Mouse (Mus musculus) layer of hippocampus, adult 2 months (tissue): ENCODE measurements around the gene Aunip. TPM values are rescaled to one million over a fixed set of nuclear protein-coding genes. Genes with fewer than 3 reads are reported as not detected.
A peak's percentile ranks its signal among the peaks of the same experiment; 100 is the strongest.

Source experiments
- DNase-seq, 2 experiments: peaks; one replicate each; pipeline ENCODE4 v3.0.0; 2022; ENCODE audit warnings: low spot score in 2 of 2
- H3K27ac ChIP-seq: fragments of 200-600 bp; 2 replicates; pipeline ENCODE4 v1.8.1; 2022
- H3K4me3 ChIP-seq: fragments of 200-600 bp; 2 replicates; pipeline ENCODE4 v1.8.1; 2022; ENCODE audit warnings: mild to moderate bottlenecking
- CTCF ChIP-seq: fragments of 200-600 bp; conservative IDR thresholded peaks from 2 replicates; pipeline ENCODE4 v1.8.1; 2022; ENCODE audit warnings: antibody characterized with exemption, mild to moderate bottlenecking, moderate library complexity
- total RNA-seq, 2 experiments: library from RNA; stranded (reverse); gene quantifications; 2 replicates each; pipeline ENCODE4 v1.2.3; 2021

The Aunip gene
- total RNA-seq, 2 experiments from 2014 or later, result 0.56 to 0.67 TPM

DNA sequence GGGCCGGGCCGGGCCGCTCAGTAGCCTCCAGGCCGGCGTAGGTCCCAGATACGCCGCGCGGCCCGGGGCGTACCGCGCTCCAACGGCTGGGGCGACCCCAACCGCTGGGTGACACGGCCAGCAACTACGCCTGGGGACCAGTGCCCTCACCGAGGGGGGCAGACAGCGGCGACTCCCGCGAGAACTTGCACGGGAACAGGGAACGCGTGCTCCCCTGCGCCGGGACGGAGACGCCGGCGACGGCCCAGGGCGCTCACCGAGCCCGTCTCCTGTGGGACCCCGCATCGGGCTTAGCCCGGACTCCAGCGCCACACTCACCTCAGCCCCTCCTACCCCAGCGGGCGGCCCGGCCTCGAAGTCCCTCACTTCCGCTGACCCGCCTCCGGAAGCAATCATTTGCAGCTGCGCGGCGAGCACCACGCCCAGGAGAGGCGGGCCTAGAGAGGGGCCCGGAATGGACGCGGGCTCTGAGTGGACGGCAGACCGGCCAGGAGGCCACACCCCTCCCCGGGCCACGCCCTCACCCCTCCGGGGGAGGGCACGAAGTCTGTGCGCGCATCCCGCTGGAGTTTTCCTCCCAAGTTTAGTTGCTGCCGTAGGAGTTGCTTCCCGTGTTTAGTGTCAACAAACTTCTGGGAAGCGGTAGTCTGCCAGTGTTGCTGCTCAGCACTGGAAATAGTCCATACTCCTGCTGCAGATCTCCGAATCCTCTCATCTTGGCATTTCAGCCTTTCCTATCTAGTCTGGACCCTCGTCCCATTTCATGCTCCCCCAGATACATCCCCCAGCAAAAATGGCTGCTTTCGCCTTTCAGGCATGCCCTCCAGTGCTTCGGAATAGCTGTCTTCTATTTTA lies 24.4 kb downstream of the Aunip start, which contains the start of gene Mtfr1l:
Gene Mtfr1l, minus strand, starts transcription at position 456 of the 855 bp plus-strand sequence.
- DNase-seq, result peak; percentile 97 to 98
- no peak for TF ChIP-seq CTCF

DNA sequence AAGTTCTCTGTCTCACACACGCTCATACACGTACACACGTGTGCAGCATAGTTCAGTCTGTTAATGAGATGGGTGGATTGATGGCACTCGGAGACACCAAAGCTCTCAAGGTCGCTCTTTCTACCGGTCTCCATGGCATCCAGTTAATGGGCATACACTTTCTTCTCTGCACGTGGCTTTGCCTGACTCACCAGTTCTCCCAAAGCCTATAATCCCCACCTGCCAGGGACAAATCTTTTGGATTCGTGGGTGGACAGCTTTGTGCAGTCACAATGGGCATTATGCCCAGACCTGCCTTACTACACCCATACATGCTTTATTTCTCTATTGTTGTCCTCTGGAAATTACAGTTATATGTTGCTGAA lies 25.0 kb downstream of the Aunip start:
- peak; percentile 39 to 67 for DNase-seq
- no peak for TF ChIP-seq CTCF
- Histone ChIP-seq H3K27ac (peak overlapping the region; percentile 91), H3K4me3 (peak overlapping the region; percentile 92)

More for the DNA sequence above, 24.4 kb downstream of the Aunip start, which contains the start of gene Mtfr1l:
- Histone ChIP-seq H3K4me3 (peak within 1 kb of the TSS; percentile 92), H3K27ac (peak within 1 kb of the TSS; percentile 91)

DNA sequence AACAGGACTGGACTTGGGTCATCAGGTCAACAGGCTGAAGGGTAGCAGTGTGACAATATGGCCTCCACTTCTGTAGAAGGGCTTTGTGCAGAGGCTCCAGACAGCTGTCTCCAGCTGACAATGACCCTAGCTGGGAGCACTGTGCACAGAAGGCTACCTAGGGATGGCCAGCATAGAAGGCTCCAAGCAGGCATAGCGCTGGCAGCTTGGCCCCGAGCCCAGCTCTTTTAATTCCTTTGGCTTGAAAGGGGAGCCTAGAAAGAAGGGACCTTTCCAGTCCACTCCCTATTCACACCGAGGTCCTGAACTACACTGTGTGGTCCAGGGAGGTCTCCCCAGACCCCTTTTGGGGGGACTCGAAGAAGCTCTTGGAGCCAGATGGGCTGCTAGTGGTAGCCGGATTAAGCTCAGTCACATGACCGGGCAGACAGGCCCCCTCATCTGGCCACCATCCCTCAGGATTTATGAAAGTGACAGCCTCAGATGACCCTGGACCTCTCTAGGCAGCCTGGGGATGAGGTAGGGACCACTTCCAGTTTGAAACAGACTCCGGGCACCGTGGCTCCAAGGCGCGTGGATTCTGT lies 28.3 kb downstream of the Aunip start:
- Histone ChIP-seq H3K4me3 (no peak overlapping the region), H3K27ac (no peak overlapping the region)
- no peak for TF ChIP-seq CTCF
- no peak for DNase-seq

- no peak for TF ChIP-seq CTCF
- Histone ChIP-seq H3K27ac (no peak overlapping the region), H3K4me3 (no peak overlapping the region)
- DNase-seq, result no peak
Measured at GRCm38 (mm10) chr4:134542726-134543125, 31.9 kb downstream of the Aunip start.

- Histone ChIP-seq H3K4me3 (no peak overlapping the region), H3K27ac (no peak overlapping the region)
- peak; percentile 86 to 97 for DNase-seq
- TF ChIP-seq CTCF, result peak; percentile 99
Measured at GRCm38 (mm10) chr4:134543261-134543660, 32.5 kb downstream of the Aunip start.

DNA sequence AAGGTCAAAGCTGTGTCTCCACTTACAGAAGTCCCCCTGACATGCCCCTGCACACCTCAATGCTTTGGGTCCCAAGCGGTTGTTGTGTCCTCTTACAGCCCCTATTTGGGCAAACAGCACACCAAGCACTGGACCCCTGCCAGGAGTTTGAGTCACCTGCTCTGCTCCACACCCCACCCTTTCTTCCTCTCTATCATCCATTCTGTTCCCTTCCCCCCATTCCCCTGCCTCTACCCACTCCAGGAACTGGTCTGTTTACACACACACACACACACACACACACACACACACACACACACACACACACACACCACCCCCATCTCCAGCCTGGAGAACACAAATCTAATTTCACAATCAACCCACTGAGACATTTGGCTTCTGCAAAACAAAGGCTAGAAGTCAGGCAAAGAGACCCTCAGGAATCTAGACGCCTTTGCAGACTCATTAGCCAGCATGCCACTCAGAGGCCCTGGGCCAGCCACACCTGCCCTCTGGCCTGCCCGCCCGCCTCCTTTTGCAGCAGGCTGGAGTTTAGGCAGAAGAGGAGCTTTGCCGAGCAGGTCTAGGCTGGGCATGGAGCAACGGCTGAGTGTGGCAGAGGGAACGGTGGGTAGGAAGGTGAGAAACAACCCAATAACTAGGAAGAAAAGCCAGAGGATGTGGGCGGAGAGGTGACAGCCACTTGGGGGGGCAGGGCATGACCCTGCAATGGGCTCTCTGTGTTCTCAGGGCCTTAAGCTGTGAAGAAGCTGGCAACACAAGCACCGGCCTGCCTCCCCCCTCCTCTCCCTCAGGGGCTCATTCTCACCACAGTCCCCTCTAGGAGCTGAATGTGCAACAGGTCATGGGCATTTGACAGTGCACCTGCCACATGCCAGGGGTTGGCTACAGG lies 36.3 kb downstream of the Aunip start:
- TF ChIP-seq CTCF, result no peak
- Histone ChIP-seq H3K4me3 (no peak overlapping the region), H3K27ac (peak overlapping the region; percentile 48; the same call in 1 of the 2 replicates)
- DNase-seq, result no peak

GRCm38 (mm10) chr4:134548169-134548938 lies 37.6 kb downstream of the Aunip start:
- Histone ChIP-seq H3K27ac (no peak overlapping the region), H3K4me3 (no peak overlapping the region)
- no peak for DNase-seq
- TF ChIP-seq CTCF, result peak; percentile 24

DNA sequence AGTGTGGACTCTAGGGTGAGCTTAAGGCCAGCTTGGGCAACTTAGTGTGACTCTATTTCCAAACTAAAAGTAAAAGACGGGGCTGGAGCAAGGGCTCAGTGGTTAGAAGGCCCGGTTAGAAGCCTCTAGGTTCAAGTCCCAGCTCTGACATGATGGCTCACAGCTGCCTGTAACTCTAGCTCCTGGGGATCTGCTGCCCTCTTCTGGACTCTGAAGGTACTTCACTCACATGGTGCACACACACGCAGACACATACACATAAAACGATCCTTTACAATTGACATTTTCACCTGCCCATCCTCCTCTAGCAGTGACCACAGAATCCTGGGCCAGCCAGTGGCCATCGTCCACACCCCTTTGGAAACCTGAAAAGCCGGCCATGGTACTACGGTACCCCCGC lies 39.1 kb downstream of the Aunip start:
- no peak overlapping the region for H3K27ac ChIP-seq
- no peak for DNase-seq
- TF ChIP-seq CTCF, result peak; percentile 64
- no peak overlapping the region for H3K4me3 ChIP-seq

GRCm38 (mm10) chr4:134551494-134552316 lies 40.9 kb downstream of the Aunip start, which contains the start of gene Selenon:
Selenon (minus strand) TSS chr4:134552166.
- H3K27ac ChIP-seq, result peak within 1 kb of the TSS; percentile 72; the same call in 1 of the 2 replicates
- DNase-seq, result peak; percentile 39 to 40
- TF ChIP-seq CTCF, result no peak
- H3K4me3 ChIP-seq, result peak within 1 kb of the TSS; percentile 64

DNA sequence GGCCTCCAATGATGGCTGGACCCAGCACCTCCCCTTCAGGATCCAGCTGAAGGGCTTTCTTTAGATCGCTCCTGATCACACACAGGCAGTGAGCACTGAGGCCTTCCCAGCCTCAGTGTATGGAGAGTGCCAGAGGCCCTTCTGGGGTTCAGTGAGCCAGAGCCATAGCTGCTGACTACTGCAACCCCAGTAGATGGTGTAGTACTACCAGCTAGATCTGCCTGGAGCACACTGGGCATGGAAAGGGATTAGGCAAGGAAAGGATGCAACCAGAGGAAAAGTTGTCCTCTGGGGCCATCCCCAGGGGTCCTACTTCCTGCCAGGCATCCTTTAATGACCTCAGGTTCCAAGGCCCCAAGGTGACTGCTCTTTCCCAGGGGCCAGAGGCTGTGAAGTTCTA lies 42.8 kb downstream of the Aunip start:
- TF ChIP-seq CTCF, result peak; percentile 72
- DNase-seq, result no peak
- Histone ChIP-seq H3K4me3 (no peak overlapping the region), H3K27ac (no peak overlapping the region)

DNA sequence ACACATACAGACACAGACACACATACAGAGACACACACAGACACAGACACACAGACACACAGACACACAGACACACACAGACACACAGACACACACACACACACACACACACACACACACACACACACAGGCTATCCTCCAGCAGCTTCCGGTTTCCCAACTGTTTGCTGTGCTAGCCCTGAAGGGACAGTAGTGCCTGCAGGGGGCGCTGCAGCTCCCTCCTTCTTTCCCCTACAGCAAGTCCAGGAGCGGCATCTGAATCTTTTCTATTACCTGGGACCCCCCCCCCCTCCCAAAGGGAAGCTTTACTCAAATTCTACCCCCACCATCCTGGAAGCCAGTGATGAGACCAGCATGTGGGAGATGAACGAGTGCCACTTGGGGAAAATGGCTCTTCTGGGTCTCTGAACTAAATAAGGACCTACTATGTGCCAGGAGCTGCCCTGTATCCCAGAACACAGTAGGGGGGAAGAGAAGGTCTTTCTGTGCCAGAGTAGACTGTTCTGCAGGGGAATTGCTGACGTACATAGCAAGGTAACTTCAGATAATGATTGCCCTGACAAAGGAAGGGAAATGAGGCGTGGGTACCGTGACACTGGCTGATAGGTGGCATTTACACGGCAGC lies 45.3 kb downstream of the Aunip start:
- Histone ChIP-seq H3K27ac (no peak overlapping the region), H3K4me3 (no peak overlapping the region)
- DNase-seq, result no peak
- peak; percentile 65 for TF ChIP-seq CTCF
